Mouse (Mus musculus) CD8-positive naive resting alpha-beta T cell, adult 2 months (primary cell): ENCODE results near the gene Gpcpd1.

Source experiments
- DNase-seq, 2 experiments: peaks; one replicate each; pipeline ENCODE4 v3.0.0; 2022; ENCODE audit warnings: low read depth in 2 of 2, low spot score in 2 of 2

The Gpcpd1 gene

GRCm38 (mm10) chr2:132485454-132485853 is 102.1 kb downstream of the Gpcpd1 start:
- DNase-seq: peak; percentile 28 to 54

- DNase-seq: no peak
Observed at GRCm38 (mm10) chr2:132481547-132481946, 106.0 kb downstream of the Gpcpd1 start.
